Mouse (Mus musculus) layer of hippocampus, adult 18-20 months (tissue): ENCODE results near the gene Plekhj1. TPM values are rescaled to one million over a fixed set of nuclear protein-coding genes. Genes with fewer than 3 reads are reported as not detected.
A peak's percentile ranks its signal among the peaks of the same experiment; 100 is the strongest.

Experiments used
- DNase-seq, 2 experiments: peaks; one replicate each; pipeline ENCODE4 v3.0.0; 2022; ENCODE audit warnings: low spot score in 2 of 2
- microRNA-seq, 2 experiments: library from miRNA; unstranded; fragments of <30 nt; microRNA quantifications; one replicate each; pipeline ENCODE4 v1.2.0; 2021
- total RNA-seq, 2 experiments: library from RNA; stranded (reverse); gene quantifications; 2 replicates each; pipeline ENCODE4 v1.2.3; 2021

Plekhj1 gene
- total RNA-seq, 2 experiments from 2014 or later = 63.3 to 71.2 TPM

GRCm38 (mm10) chr10:80754594-80755290 lies 43.7 kb downstream of the Plekhj1 start, which contains the start of gene Dot1l:
Gene Dot1l (plus strand): TSS chr10:80755206.
- peak; percentile 97 to 99 for DNase-seq

DNA sequence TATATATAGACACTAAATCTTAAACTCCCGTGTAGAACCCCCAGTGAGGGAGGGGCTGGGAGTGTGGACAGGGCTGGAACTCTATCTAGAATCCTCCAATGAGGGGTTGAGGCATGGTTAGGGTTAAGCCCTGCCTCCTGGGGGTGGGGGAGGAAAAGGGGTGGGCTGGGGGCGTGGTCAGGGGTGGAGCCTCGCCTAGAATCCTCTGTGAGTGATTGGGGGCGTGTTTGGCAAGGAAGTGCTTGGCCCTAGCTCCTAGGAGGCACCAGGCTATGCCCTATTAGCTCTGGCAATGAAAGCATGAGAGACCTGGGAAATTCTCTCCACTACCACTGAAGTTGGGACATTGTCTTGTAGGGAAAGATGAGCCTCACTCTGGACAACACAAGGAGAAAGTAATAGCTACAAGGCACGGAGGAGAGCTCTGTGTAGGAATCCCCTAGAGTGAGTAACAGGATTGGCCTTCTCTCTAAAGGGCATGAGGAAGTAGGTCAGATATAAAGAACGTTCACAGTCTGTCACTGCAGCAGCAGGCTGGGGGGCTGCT lies 46.3 kb downstream of the Plekhj1 start:
- DNase-seq = no peak

GRCm38 (mm10) chr10:80751188-80751832 lies 47.1 kb downstream of the Plekhj1 start:
- no peak for DNase-seq

- no peak for DNase-seq
Observed at GRCm38 (mm10) chr10:80748609-80749008, 49.8 kb downstream of the Plekhj1 start.

GRCm38 (mm10) chr10:80747410-80747809 lies 51.0 kb downstream of the Plekhj1 start:
- DNase-seq = peak; percentile 68 to 80

Small RNAs within 50 kb of the gene (microRNA-seq; reads per million reads assigned to microRNA genes)
- 3.2 to 4.7 reads per million in 2 experiments for gene Mir1982

Other genes with a start within 250 kb of the Plekhj1 start
- 10 to 100 TPM; 44.8 to 48.1 TPM for gene Rexo1, start 237.1 kb downstream of the Plekhj1 start, total RNA-seq
- 10 to 100 TPM; 57.3 to 62.1 TPM for gene Klf16, start 221.3 kb downstream of the Plekhj1 start, total RNA-seq
- 100 to 1,000 TPM; 166 to 168 TPM for gene Abhd17a, start 208.3 kb downstream of the Plekhj1 start, total RNA-seq
- gene Scamp4, start 195.8 kb downstream of the Plekhj1 start, total RNA-seq = 10 to 100 TPM; 43.9 to 54.4 TPM
- gene Adat3, start 195.7 kb downstream of the Plekhj1 start, total RNA-seq = 1 to 10 TPM; 1.7 to 3.4 TPM
- gene Gm49322, start 192.6 kb downstream of the Plekhj1 start, total RNA-seq = 1 to 10 TPM; 2.6 to 3.1 TPM
- gene Csnk1g2, start 175.8 kb downstream of the Plekhj1 start, total RNA-seq = 100 to 1,000 TPM; 230 to 247 TPM
- gene Btbd2, start 141.6 kb downstream of the Plekhj1 start, total RNA-seq = 100 to 1,000 TPM; 110 to 114 TPM
- 10 to 100 TPM; 44.7 to 46.1 TPM for gene Mknk2, start 120.5 kb downstream of the Plekhj1 start, total RNA-seq
- 10 to 100 TPM; 13.2 to 13.5 TPM for gene Mob3a, start 96.6 kb downstream of the Plekhj1 start, total RNA-seq
- 10 to 100 TPM; 52.5 to 54.7 TPM for gene Izumo4, start 96.4 kb downstream of the Plekhj1 start, total RNA-seq
- gene Ap3d1, start 56.4 kb downstream of the Plekhj1 start, total RNA-seq = 100 to 1,000 TPM; 138 TPM
- 10 to 100 TPM; 40.6 to 49.6 TPM for gene Dot1l, start 43.4 kb downstream of the Plekhj1 start, total RNA-seq
- 10 to 100 TPM; 52.3 to 57.3 TPM for gene Sf3a2, start 428 bp downstream of the Plekhj1 start, total RNA-seq
- gene Amh, start 6.6 kb upstream of the Plekhj1 start, total RNA-seq = 1 to 10 TPM; 3.3 to 3.6 TPM
- 1 to 10 TPM; 2.2 to 3.0 TPM for gene Jsrp1, start 14.9 kb upstream of the Plekhj1 start, total RNA-seq
- 100 to 1,000 TPM; 518 to 519 TPM for gene Oaz1, start 28.0 kb upstream of the Plekhj1 start, total RNA-seq
- 10 to 100 TPM; 42.7 to 51.6 TPM for gene Lingo3, start 45.4 kb upstream of the Plekhj1 start, total RNA-seq
- 10 to 100 TPM; 41.4 to 50.4 TPM for gene Lsm7, start 56.6 kb upstream of the Plekhj1 start, total RNA-seq
- 10 to 100 TPM; 46.4 to 55.6 TPM for gene Sppl2b, start 56.6 kb upstream of the Plekhj1 start, total RNA-seq
- gene Tmprss9, start 73.2 kb upstream of the Plekhj1 start, total RNA-seq = under 1 TPM; 0.40 to 0.56 TPM
- 100 to 1,000 TPM; 136 to 144 TPM for gene Timm13, start 102.3 kb upstream of the Plekhj1 start, total RNA-seq
- gene Lmnb2, start 119.6 kb upstream of the Plekhj1 start, total RNA-seq = 10 to 100 TPM; 19.5 to 22.3 TPM
- gene Gadd45b, start 131.4 kb upstream of the Plekhj1 start, total RNA-seq = 10 to 100 TPM; 24.9 to 28.1 TPM
- gene Gng7, start 216.3 kb upstream of the Plekhj1 start, total RNA-seq = 100 to 1,000 TPM; 166 to 173 TPM
- 10 to 100 TPM; 96.6 to 98.2 TPM for gene Diras1, start 227.0 kb upstream of the Plekhj1 start, total RNA-seq
- gene Slc39a3, start 238.8 kb upstream of the Plekhj1 start, total RNA-seq = 10 to 100 TPM; 62.1 to 64.4 TPM